Comparison of ENCODE assay signal across 8 mouse cellular contexts in the genomic region with DNA sequence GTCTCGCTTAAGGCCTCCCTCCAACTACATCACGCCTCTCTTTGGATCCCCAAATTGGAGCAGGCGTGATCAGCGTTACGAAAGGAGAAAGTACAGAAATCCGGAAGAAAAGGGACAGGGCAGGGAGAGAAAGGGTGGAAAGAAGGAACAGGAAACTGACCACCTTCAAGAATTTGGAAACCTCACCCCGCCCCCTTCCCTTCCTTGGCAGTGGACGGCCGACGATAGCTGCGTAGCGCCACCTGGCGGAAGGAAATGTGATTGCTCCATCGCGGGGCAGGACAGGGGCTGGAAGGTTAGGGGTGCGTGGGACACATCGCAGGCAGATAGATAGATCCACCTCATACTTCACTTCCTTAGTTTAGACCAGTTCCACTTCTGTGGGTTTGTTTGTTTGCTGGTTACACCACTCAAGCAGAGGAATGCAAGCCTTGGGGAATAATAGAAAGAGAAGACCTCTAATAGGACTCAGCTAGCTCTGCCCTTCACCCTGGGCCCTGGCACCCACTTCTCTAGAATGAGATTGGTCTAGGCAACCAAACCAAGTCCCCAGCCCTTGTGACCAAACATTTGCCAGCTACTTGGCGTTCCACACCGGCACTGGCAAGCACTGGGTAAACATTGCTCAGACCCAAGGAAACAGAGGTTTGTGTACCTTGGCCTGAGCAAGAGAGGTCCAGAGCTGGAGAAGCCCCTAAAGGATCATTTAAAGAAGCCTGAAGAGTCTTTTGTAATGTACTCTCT. TPM values are rescaled to one million over a fixed set of nuclear protein-coding genes. Genes with fewer than 3 reads are reported as not detected.
DNase-seq lines count a peak whose midpoint lies in the region; ATAC-seq lines count a peak whose summit lies in the region.

No protein-coding gene starts in this region.

- no peaks in the 10 kb centered on the region for H3K36me3 ChIP-seq in intestine, embryonic 15.5 days
- no peaks in the 10 kb centered on the region for H3K36me3 ChIP-seq in liver, embryonic 12.5 days
- no peaks in the 10 kb centered on the region for H3K36me3 ChIP-seq in stomach, embryonic 16.5 days (ENCODE audit: control insufficient read depth, insufficient read depth, low read length)

- peaks cover 23% of the 10 kb centered on the region for H3K27me3 ChIP-seq in intestine, embryonic 15.5 days (replicated peaks)
- peaks cover 82% of the 10 kb centered on the region for H3K27me3 ChIP-seq in liver, embryonic 12.5 days (replicated peaks)
- H3K27me3 ChIP-seq in stomach, embryonic 16.5 days (ENCODE audit: control insufficient read depth, insufficient read depth, low read length), result peaks cover 23% of the 10 kb centered on the region

- 5% methylated on average over 19 of the region's 19 CpGs for WGBS in intestine, embryonic 15.5 days
- 4% methylated on average over 19 of the region's 19 CpGs for WGBS in liver, embryonic 12.5 days (ENCODE audit: insufficient replicate concordance)
- 3% methylated on average over 19 of the region's 19 CpGs for WGBS in stomach, embryonic 16.5 days

- H3K9me3 ChIP-seq in intestine, embryonic 15.5 days, result no peaks in the 10 kb centered on the region
- no peaks in the 10 kb centered on the region for H3K9me3 ChIP-seq in liver, embryonic 12.5 days (replicated peaks)
- no peaks in the 10 kb centered on the region for H3K9me3 ChIP-seq in stomach, embryonic 16.5 days (replicated peaks; ENCODE audit: control insufficient read depth, low read length)

- peak; percentile 58 for ATAC-seq in intestine, embryonic 15.5 days
- ATAC-seq in liver, embryonic 12.5 days, result peak; percentile 47; the same call in 1 of the 2 replicates
- ATAC-seq in stomach, embryonic 16.5 days (ENCODE audit: insufficient read depth, low FRiP score), result no peak

- peak overlapping the region; percentile 25; the same call in 1 of the 2 replicates for H3K4me3 ChIP-seq in intestine, embryonic 15.5 days (replicated peaks)
- peak overlapping the region; percentile 22 for H3K4me3 ChIP-seq in liver, embryonic 12.5 days
- peak overlapping the region; percentile 32 for H3K4me3 ChIP-seq in stomach, embryonic 16.5 days (replicated peaks; ENCODE audit: low read length)

- peak; percentile 42 to 74 for DNase-seq in spleen, adult 18-20 months
- DNase-seq in spleen, adult 12 weeks (ENCODE audit: low spot score), result no peak
- DNase-seq in embryo, embryonic 10 days (ENCODE audit: low spot score), result peak; percentile 90
- peak; percentile 58 to 59 for DNase-seq in gastrocnemius, postnatal 36 days
- DNase-seq in monocyte, adult 2 months (ENCODE audit: low read depth in 1 of 2, low spot score in 2 of 2), result peak; percentile 36 to 61

- no peak overlapping the region for H3K27ac ChIP-seq in intestine, embryonic 15.5 days
- no peak overlapping the region for H3K27ac ChIP-seq in liver, embryonic 12.5 days
- no peak overlapping the region for H3K27ac ChIP-seq in stomach, embryonic 16.5 days (ENCODE audit: low read length)

- intact Hi-C loops in gastrocnemius, postnatal 36 days (cut with DNase I), result no loop called here

- H3K9ac ChIP-seq in intestine, embryonic 15.5 days, result no peak overlapping the region
- H3K9ac ChIP-seq in liver, embryonic 12.5 days, result peak overlapping the region; percentile 9; the same call in 1 of the 2 replicates
- H3K9ac ChIP-seq in stomach, embryonic 16.5 days (ENCODE audit: low read length), result peak overlapping the region; percentile 63; the same call in 1 of the 2 replicates

- H3K4me1 ChIP-seq in intestine, embryonic 15.5 days (replicated peaks), result peaks cover 24% of the 10 kb centered on the region
- peaks cover 26% of the 10 kb centered on the region for H3K4me1 ChIP-seq in liver, embryonic 12.5 days
- H3K4me1 ChIP-seq in stomach, embryonic 16.5 days (ENCODE audit: control insufficient read depth, insufficient read depth, low read length), result peaks cover 21% of the 10 kb centered on the region

- H3K4me2 ChIP-seq in intestine, embryonic 15.5 days (replicated peaks), result peak overlapping the region; percentile 64
- H3K4me2 ChIP-seq in liver, embryonic 12.5 days, result peak overlapping the region; percentile 55
- H3K4me2 ChIP-seq in stomach, embryonic 16.5 days (ENCODE audit: low read depth, low read length), result peak overlapping the region; percentile 55

RNA-seq across cellular contexts. Expression of a gene that starts 4.0 kb away (rescaled TPM):
- total RNA-seq in gastrocnemius, postnatal 36 days (2021), result 10 to 100 TPM; 27.1 to 36.9 TPM
- 43.9 and 49.2 TPM in 2 replicates for polyA plus RNA-seq in intestine, embryonic 15.5 days (2015; fragmentation: Nextera tagmentation; extraction: Ambion mirVana)
- polyA plus RNA-seq in liver, embryonic 12.5 days (2016; fragmentation: Nextera tagmentation; extraction: Ambion mirVana), result 14.6 and 15.2 TPM in 2 replicates
- 38.0 and 39.0 TPM in 2 replicates for polyA plus RNA-seq in stomach, embryonic 16.5 days (2015; fragmentation: Nextera tagmentation; extraction: Ambion mirVana)

RNA-seq across cellular contexts. Expression of a gene that starts 4.1 kb away (rescaled TPM):
- total RNA-seq in gastrocnemius, postnatal 36 days (2021), result not detected
- 0.30 and 0.56 TPM in 2 replicates for polyA plus RNA-seq in intestine, embryonic 15.5 days (2015; fragmentation: Nextera tagmentation; extraction: Ambion mirVana)
- 0.33 TPM in 1 of 2 replicates, not detected in the other for polyA plus RNA-seq in liver, embryonic 12.5 days (2016; fragmentation: Nextera tagmentation; extraction: Ambion mirVana)
- 0.37 and 0.39 TPM in 2 replicates for polyA plus RNA-seq in stomach, embryonic 16.5 days (2015; fragmentation: Nextera tagmentation; extraction: Ambion mirVana)

RNA-seq across cellular contexts. Expression of a gene that starts 15.3 kb away (rescaled TPM):
- total RNA-seq in gastrocnemius, postnatal 36 days (2021), result 10 to 100 TPM; 18.0 to 18.5 TPM
- polyA plus RNA-seq in intestine, embryonic 15.5 days (2015; fragmentation: Nextera tagmentation; extraction: Ambion mirVana), result 20.0 and 20.5 TPM in 2 replicates
- polyA plus RNA-seq in liver, embryonic 12.5 days (2016; fragmentation: Nextera tagmentation; extraction: Ambion mirVana), result 19.7 and 20.4 TPM in 2 replicates
- polyA plus RNA-seq in stomach, embryonic 16.5 days (2015; fragmentation: Nextera tagmentation; extraction: Ambion mirVana), result 13.6 and 13.7 TPM in 2 replicates

RNA-seq across cellular contexts. Expression of a gene that starts 21.7 kb away (rescaled TPM):
- 1 to 10 TPM; 2.3 TPM for total RNA-seq in gastrocnemius, postnatal 36 days (2021)
- polyA plus RNA-seq in intestine, embryonic 15.5 days (2015; fragmentation: Nextera tagmentation; extraction: Ambion mirVana), result 15.6 and 18.1 TPM in 2 replicates
- polyA plus RNA-seq in liver, embryonic 12.5 days (2016; fragmentation: Nextera tagmentation; extraction: Ambion mirVana), result 11.3 and 12.4 TPM in 2 replicates
- 18.0 and 19.1 TPM in 2 replicates for polyA plus RNA-seq in stomach, embryonic 16.5 days (2015; fragmentation: Nextera tagmentation; extraction: Ambion mirVana)

RNA-seq across cellular contexts. Expression of a gene that starts 21.7 kb away (rescaled TPM):
- total RNA-seq in gastrocnemius, postnatal 36 days (2021), result 10 to 100 TPM; 74.9 to 76.8 TPM
- 41.0 and 45.7 TPM in 2 replicates for polyA plus RNA-seq in intestine, embryonic 15.5 days (2015; fragmentation: Nextera tagmentation; extraction: Ambion mirVana)
- 30.8 and 35.0 TPM in 2 replicates for polyA plus RNA-seq in liver, embryonic 12.5 days (2016; fragmentation: Nextera tagmentation; extraction: Ambion mirVana)
- polyA plus RNA-seq in stomach, embryonic 16.5 days (2015; fragmentation: Nextera tagmentation; extraction: Ambion mirVana), result 53.1 and 57.2 TPM in 2 replicates
